In genomic region chr6:125348721-125349574, GRCm38 (mm10) we compare ENCODE assay signal across 8 mouse cellular contexts. TPM values are rescaled to one million over a fixed set of nuclear protein-coding genes. Genes with fewer than 3 reads are reported as not detected.
DNase-seq lines count a peak whose midpoint lies in the region; ATAC-seq and TF ChIP-seq lines count a peak whose summit lies in the region.

Gene Tnfrsf1a (plus strand): TSS chr6:125349362.

- no peak for ATAC-seq in forebrain, postnatal 0 days
- ATAC-seq in hindbrain, embryonic 12.5 days (ENCODE audit: low FRiP score) = no peak; the same call in 1 of the 2 replicates
- ATAC-seq in liver, postnatal 0 days = peak; percentile 10; the same call in 1 of the 2 replicates

- peak within 1 kb of the TSS; percentile 46 for H3K4me2 ChIP-seq in forebrain, postnatal 0 days (ENCODE audit: low read depth)
- peak within 1 kb of the TSS; percentile 78 for H3K4me2 ChIP-seq in hindbrain, embryonic 12.5 days (replicated peaks)
- peak within 1 kb of the TSS; percentile 88 for H3K4me2 ChIP-seq in liver, postnatal 0 days (ENCODE audit: low read depth, low read length)

- TF ChIP-seq POLR2A in testis, adult 2 months (IDR thresholded peaks at IDR 0.05; ENCODE audit: control insufficient read depth, low read depth, low read length) = no peak

- no peak for TF ChIP-seq CTCF in layer of hippocampus, adult 2 months (conservative IDR thresholded peaks at IDR 0.05)
- no peak for TF ChIP-seq CTCF in forebrain, postnatal 0 days (IDR thresholded peaks at IDR 0.05; ENCODE audit: low read depth)
- no peak for TF ChIP-seq CTCF in liver, postnatal 0 days (IDR thresholded peaks at IDR 0.05; ENCODE audit: low read depth)
- TF ChIP-seq CTCF in testis, adult 2 months (IDR thresholded peaks at IDR 0.05; ENCODE audit: control insufficient read depth, insufficient read depth, insufficient replicate concordance, low read depth, low read length) = no peak

- no peak for TF ChIP-seq EP300 in liver, postnatal 0 days (IDR thresholded peaks at IDR 0.05; ENCODE audit: low read depth)

- H3K4me1 ChIP-seq in forebrain, postnatal 0 days (ENCODE audit: insufficient read depth) = no peaks in the 10 kb centered on the region
- peaks cover 37% of the 10 kb centered on the region for H3K4me1 ChIP-seq in hindbrain, embryonic 12.5 days
- peaks cover 49% of the 10 kb centered on the region for H3K4me1 ChIP-seq in liver, postnatal 0 days (ENCODE audit: insufficient read depth)
- H3K4me1 ChIP-seq in testis, adult 2 months (ENCODE audit: control insufficient read depth, insufficient read depth, low read length) = peaks cover 30% of the 10 kb centered on the region

- WGBS in forebrain, postnatal 0 days = 8% methylated on average over 22 of the region's 22 CpGs
- 5% methylated on average over 22 of the region's 22 CpGs for WGBS in hindbrain, embryonic 12.5 days
- WGBS in liver, postnatal 0 days (ENCODE audit: insufficient replicate concordance) = 12% methylated on average over 22 of the region's 22 CpGs

- no peak for DNase-seq in layer of hippocampus, adult 2 months (ENCODE audit: low spot score in 2 of 2)
- DNase-seq in layer of hippocampus, adult 9-10 months (ENCODE audit: low spot score) = no peak
- no peak for DNase-seq in adrenal gland, adult 8-10 months
- no peak for DNase-seq in forebrain, postnatal 0 days
- no peak for DNase-seq in liver, postnatal 0 days
- no peak for DNase-seq in ovary, postnatal 14 days (ENCODE audit: low spot score)

- H3K27me3 ChIP-seq in forebrain, postnatal 0 days (ENCODE audit: insufficient read depth, low read length) = no peaks in the 10 kb centered on the region
- peaks cover 16% of the 10 kb centered on the region for H3K27me3 ChIP-seq in hindbrain, embryonic 12.5 days
- no peaks in the 10 kb centered on the region for H3K27me3 ChIP-seq in liver, postnatal 0 days (ENCODE audit: insufficient read depth, low read length)
- no peaks in the 10 kb centered on the region for H3K27me3 ChIP-seq in testis, adult 2 months (ENCODE audit: control insufficient read depth, insufficient read depth, low read length)

- peak within 1 kb of the TSS; percentile 62 for H3K4me3 ChIP-seq in layer of hippocampus, adult 2 months
- H3K4me3 ChIP-seq in forebrain, postnatal 0 days (ENCODE audit: low read depth, low read length) = peak within 1 kb of the TSS; percentile 34
- H3K4me3 ChIP-seq in hindbrain, embryonic 12.5 days = peak within 1 kb of the TSS; percentile 47
- H3K4me3 ChIP-seq in liver, postnatal 0 days (ENCODE audit: low read depth, low read length) = peak within 1 kb of the TSS; percentile 67
- peak within 1 kb of the TSS; percentile 73 for H3K4me3 ChIP-seq in testis, adult 2 months (ENCODE audit: control insufficient read depth, low read depth, low read length)

- no peaks in the 10 kb centered on the region for H3K36me3 ChIP-seq in forebrain, postnatal 0 days (ENCODE audit: insufficient read depth)
- H3K36me3 ChIP-seq in hindbrain, embryonic 12.5 days = no peaks in the 10 kb centered on the region
- no peaks in the 10 kb centered on the region; the same call in 1 of the 2 replicates for H3K36me3 ChIP-seq in liver, postnatal 0 days (replicated peaks; ENCODE audit: insufficient read depth, low read length)
- no peaks in the 10 kb centered on the region for H3K36me3 ChIP-seq in testis, adult 2 months (ENCODE audit: control insufficient read depth, insufficient read depth, low read length)

- peak within 1 kb of the TSS; percentile 14 for H3K9ac ChIP-seq in forebrain, postnatal 0 days
- peak within 1 kb of the TSS; percentile 63 for H3K9ac ChIP-seq in hindbrain, embryonic 12.5 days
- H3K9ac ChIP-seq in liver, postnatal 0 days (replicated peaks) = peak within 1 kb of the TSS; percentile 92

- peak within 1 kb of the TSS; percentile 83 for H3K27ac ChIP-seq in layer of hippocampus, adult 2 months
- no peak within 1 kb of the TSS for H3K27ac ChIP-seq in forebrain, postnatal 0 days (ENCODE audit: low read depth, low read length)
- peak within 1 kb of the TSS; percentile 60 for H3K27ac ChIP-seq in hindbrain, embryonic 12.5 days
- H3K27ac ChIP-seq in liver, postnatal 0 days (ENCODE audit: low read depth) = peak within 1 kb of the TSS; percentile 97
- H3K27ac ChIP-seq in testis, adult 2 months (ENCODE audit: control insufficient read depth, insufficient read depth, low read depth, low read length) = peak within 1 kb of the TSS; percentile 89

- no peaks in the 10 kb centered on the region for H3K9me3 ChIP-seq in forebrain, postnatal 0 days (ENCODE audit: low read length)
- no peaks in the 10 kb centered on the region for H3K9me3 ChIP-seq in hindbrain, embryonic 12.5 days (replicated peaks)
- no peaks in the 10 kb centered on the region for H3K9me3 ChIP-seq in liver, postnatal 0 days (ENCODE audit: low read length)

RNA-seq across cellular contexts. Expression of gene Tnfrsf1a, which starts in this region (rescaled TPM):
- total RNA-seq in layer of hippocampus, adult 2 months (2021) = 10 to 100 TPM; 12.0 to 12.1 TPM
- 100 to 1,000 TPM; 194 to 259 (median 215) TPM for total RNA-seq in adrenal gland, adult 8-10 months (2022)
- 6.8 and 12.1 TPM in 2 replicates for total RNA-seq in forebrain, postnatal 0 days (2014; rRNA removed)
- polyA plus RNA-seq in forebrain, postnatal 0 days (2015; fragmentation: Nextera tagmentation; extraction: Ambion mirVana) = 13.2 and 13.6 TPM in 2 replicates
- 29.9 and 32.6 TPM in 2 replicates for polyA plus RNA-seq in hindbrain, embryonic 12.5 days (2016; fragmentation: Nextera tagmentation; extraction: Ambion mirVana)
- polyA plus RNA-seq in liver, postnatal 0 days (2015; fragmentation: Nextera tagmentation; extraction: Ambion mirVana) = 40.5 and 41.1 TPM in 2 replicates
- 18.2 and 21.0 TPM in 2 replicates for polyA plus RNA-seq in testis, adult 2 months (2012; rRNA removed)

Comparison
In these comparisons a context has a peak if more than half of its experiments do, and no peak if none do; other contexts are left out.
1. RNA of gene Tnfrsf1a (total RNA-seq): 194 to 259 TPM in adrenal gland, adult 8-10 months; 6.8 to 12.1 TPM in forebrain, postnatal 0 days and 12.0 to 12.1 TPM in layer of hippocampus, adult 2 months; every median in the first group is over 10 times any median in the second.
2. H3K9ac ChIP-seq: peak in every context shown above with its lines; median percentile 92 in liver, postnatal 0 days; 63 in hindbrain, embryonic 12.5 days; 14 in forebrain, postnatal 0 days.
3. Peak in every context shown above with its lines, with median percentiles within 50 percentile points of each other: H3K4me3 ChIP-seq and H3K4me2 ChIP-seq.